Mouse (Mus musculus) frontal cortex, postnatal 10 days (tissue): ENCODE measurements around the gene Cd81.

Experiments
- DNase-seq, 2 experiments: peaks; one replicate each; pipeline ENCODE4 v3.0.0; 2022; ENCODE audit warnings: low spot score in 2 of 2, mixed read lengths in 1 of 2

The Cd81 gene

DNA sequence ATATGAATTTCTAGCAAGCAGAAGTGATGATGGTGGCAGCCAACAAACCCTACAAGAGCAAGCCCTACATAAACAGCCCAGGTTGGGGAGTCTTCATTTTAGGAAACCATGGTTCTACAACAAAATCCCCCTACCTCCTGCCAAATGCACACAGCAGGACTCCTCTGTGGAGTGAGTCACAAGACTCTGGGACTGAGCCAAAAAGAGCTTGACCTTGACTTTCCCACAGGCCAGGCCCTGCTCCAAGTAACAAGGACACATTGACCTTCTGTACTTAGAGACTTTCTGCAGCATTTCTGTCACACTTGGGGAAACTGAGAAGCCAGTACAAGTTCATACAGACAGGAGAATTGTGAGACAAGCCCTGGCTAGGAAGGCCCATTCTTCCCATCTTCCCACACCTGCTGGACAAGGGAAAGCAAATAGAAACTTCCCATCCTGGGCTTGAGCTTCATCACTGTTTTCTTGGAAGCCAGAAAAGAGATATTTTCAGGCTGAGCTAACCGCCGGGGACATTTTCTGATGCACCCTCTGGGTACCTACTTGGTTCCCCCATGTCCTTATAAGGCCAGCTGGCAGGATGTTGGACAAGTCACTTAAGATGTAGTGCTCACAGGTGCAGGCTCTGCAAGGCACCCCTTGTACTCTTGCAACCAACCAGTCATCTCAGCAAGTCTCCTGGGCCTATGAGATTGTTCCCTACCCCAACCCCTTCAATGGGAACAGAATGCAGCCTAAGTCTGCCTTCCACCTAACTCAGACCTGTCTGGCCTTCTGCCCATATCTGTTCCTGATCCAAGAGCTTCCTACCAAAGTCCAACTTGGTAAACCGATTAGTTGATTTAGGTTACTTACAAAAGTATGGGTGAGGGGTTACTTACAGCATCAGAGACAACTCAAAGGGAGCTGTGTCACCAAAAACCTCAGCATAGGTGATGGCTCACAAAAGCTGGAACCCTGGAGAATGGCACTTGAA is 2.4 kb upstream of the Cd81 start:
- DNase-seq: no peak

GRCm38 (mm10) chr7:143051316-143051715 is 1.2 kb upstream of the Cd81 start:
- no peak for DNase-seq

GRCm38 (mm10) chr7:143053008-143053899 is 715 bp downstream of the Cd81 start:
- peak in 1 of 2 experiments; percentile 79 for DNase-seq

DNA sequence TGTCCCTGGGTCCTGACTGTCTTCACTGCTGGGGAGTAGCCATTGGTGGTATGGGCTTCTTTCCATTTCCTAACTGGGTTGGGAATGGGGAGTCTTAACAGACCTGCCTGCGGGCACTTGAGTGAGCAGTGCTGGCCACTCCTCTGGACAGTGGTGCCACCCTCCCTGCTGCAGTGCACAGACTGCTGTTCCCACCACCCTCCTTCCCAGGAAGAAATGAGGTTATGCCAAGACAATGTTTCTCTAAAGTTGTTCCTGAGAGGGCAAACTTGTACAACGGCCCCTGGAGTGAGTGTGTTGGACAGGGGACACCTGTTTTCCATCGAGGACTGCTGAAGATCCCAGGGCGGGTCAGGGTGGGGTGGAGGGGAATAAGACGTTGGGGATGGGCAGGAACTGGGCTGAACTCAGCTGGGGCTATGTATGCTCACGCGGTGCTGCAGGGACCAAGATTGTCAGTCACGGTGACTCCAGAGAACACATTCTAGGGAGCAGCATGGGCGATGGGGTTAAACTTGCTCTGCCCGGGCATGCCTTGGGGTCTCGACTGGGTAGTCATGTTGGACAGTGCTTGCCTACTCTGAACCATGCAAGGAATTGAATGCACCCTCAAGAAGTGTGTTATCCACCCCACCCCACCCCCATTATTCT is 1.5 kb downstream of the Cd81 start:
- no peak for DNase-seq

- no peak for DNase-seq
Observed at GRCm38 (mm10) chr7:143054612-143054965, 2.0 kb downstream of the Cd81 start.

GRCm38 (mm10) chr7:143055001-143055400 is 2.5 kb downstream of the Cd81 start:
- DNase-seq: no peak

DNA sequence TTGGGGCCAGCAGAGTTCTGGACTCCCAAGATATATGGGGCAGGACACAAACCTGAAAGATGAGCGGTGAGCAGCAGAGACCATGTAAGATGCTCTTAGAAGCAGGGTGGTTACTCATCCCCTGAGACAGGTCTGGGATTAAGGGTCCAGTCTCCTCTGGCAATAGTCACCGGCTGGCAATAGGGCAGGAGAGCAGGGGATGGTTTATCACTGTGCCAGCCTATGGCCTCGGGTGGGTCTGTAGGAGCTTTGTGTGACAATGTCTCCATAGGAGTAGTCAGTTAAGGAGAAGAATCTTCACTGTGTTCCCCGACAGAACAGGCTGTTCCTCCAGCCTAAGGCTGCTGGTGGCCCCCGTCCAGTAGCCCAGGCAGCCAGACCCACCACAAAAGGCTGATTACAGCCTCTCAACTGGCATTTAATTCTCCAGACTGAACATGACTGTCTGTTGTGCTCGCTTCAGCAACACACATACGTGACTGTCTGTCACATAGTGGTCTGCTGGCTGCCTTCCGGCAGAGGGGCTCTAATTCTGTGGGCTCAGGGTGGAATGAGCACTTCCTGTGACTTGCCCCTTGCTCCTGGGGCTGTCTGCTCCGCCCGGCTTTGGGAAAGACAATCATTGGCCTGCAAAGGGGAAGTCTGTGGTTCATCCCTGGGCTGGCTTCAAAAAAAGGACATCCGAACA is 3.1 kb downstream of the Cd81 start:
- DNase-seq: no peak

- no peak for DNase-seq
Observed at GRCm38 (mm10) chr7:143057023-143057422, 4.5 kb downstream of the Cd81 start.

DNA sequence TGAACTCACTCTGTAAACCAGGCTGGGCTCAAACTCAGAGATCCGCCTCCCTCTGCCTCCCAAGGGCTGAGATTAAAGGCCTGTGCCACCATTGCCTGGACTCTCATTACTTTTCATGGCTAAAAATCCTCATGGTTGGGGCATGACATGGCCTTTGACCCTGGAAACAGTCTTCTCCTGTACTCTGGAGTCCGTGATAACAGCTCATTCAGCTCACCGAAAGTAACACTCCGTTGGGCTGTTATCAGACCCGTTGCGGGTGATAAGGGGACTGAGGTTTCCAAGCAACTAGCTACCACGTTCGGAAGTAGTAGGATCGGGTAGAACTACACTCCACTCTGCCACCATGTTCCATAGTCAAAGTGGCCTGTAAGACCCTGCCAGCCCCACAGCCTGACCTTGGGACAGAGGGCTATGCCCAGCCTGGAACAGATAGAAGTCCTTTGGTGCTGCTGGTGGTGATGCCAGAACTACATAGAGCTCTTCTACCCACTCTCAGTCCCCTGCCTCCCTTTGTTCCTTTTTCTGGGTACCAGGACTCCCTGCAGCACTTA is 5.2 kb downstream of the Cd81 start:
- DNase-seq: no peak

- no peak for DNase-seq
Observed at GRCm38 (mm10) chr7:143058221-143058697, 5.7 kb downstream of the Cd81 start.

GRCm38 (mm10) chr7:143059202-143059870 is 6.8 kb downstream of the Cd81 start:
- no peak for DNase-seq

DNA sequence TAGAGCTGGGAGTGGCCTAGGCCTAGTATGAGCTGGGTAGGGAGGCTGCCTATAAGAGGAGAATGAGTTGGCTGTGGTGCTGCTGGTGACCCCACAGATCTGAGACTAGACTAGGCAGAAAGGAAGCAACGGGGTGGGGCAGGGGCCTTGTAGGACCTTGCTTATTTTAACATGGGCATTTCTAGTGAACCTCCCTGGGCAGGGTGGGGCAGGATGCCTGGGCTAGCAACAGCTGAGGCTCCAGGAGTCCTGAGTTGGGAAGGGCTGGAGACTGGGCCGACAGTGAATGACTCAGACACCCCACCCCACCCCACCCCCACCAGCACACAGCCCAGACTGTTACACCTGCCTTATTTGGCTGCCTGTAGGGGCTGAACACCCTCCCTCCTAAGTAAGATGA is 10.2 kb downstream of the Cd81 start:
- no peak for DNase-seq

DNA sequence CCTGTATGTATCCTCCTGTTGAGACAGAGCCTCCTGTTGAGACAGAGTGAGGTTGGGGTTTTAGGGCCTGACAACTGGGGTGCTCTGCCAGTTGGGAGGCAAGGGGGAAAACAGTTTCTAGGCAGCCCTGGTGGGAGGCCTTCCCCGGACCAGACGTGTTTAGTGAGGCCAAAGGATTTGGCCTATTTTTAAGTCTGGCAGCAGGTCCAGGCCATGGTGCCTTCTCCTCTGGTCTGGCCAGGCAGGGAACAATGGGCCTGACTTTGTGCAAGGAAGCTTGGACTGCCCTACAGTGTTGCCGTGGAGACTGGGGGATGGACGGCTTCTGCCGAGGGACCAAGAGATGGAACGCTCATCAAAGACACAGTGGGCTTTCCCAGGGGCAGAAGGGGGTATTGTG is 11.7 kb downstream of the Cd81 start:
- no peak for DNase-seq

- no peak for DNase-seq
Observed at GRCm38 (mm10) chr7:143065692-143066091, 13.2 kb downstream of the Cd81 start.

- DNase-seq: no peak
Observed at GRCm38 (mm10) chr7:143067469-143067868, 14.9 kb downstream of the Cd81 start.

GRCm38 (mm10) chr7:143067897-143068296 is 15.4 kb downstream of the Cd81 start:
- DNase-seq: no peak

GRCm38 (mm10) chr7:143068316-143068881 is 15.9 kb downstream of the Cd81 start:
- DNase-seq: peak; percentile 61 to 75

GRCm38 (mm10) chr7:143068882-143069591 is 16.5 kb downstream of the Cd81 start, which contains the start of gene Tssc4:
Gene Tssc4 (plus strand): TSS chr7:143069249.
- DNase-seq: peak; percentile 98 to 99

GRCm38 (mm10) chr7:143069751-143070400 is 17.3 kb downstream of the Cd81 start:
- peak in 1 of 2 experiments; percentile 42 for DNase-seq
